Mouse (Mus musculus): ENCODE measurements around the gene Gm11492. TPM values are rescaled to one million over a fixed set of nuclear protein-coding genes. Genes with fewer than 3 reads are reported as not detected.

Gm11492 gene
- polyA plus RNA-seq, 1 experiment from 2014 or later, result not detected

DNA sequence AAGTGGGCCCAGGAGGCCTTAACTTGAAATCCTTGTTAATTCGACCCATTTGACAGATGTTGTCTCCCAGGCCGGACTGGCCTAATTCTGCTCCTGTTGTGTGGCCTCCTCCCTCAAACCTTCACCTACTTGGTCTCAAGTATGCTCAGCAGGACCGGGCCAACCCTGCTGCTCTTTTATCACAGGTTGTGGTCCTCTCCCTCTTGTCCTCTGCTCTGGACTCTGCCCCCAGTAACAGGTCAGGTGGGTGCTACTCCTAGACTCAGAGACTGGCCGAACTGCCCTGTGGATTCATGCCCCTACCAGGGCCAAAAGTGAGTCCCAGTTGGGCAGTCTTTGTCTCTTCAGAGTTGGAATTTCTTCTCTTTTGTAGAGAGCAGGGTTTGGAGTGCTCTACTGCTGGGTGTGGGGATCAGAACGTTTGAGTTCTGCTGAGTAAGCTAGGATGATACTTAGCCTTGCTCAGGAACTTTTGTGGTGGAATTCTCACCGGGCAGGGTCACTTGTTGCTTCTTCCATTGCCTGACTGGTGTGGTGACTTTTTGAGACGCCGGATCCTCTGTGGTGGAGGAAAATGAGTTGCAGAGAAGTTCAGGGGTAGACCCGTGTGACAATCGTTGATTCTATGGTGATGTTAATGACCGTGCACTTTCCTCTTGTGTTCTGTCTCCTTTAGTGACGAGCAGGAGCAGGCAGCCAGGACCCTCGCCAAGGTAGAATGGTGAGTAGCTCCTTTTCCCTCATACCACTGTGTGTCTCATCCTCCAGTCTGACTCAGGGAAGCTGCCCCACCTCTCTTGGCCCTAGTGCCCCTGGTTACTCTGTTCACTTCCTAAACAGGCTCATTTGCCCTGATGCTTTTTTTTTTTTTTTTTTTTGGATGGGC, 26.5 kb downstream of the Gm11492 start:
- no peaks in the 10 kb centered on the region for H3K9me3 ChIP-seq
- peaks cover 12% of the 10 kb centered on the region for H3K36me3 ChIP-seq (replicated peaks)
- H3K4me3 ChIP-seq (replicated peaks), result peak overlapping the region; percentile 66
- H3K27me3 ChIP-seq, result no peaks in the 10 kb centered on the region
- H3K9ac ChIP-seq, result peak overlapping the region; percentile 77
- peak overlapping the region; percentile 94 for H3K27ac ChIP-seq
- H3K4me1 ChIP-seq, result peaks cover 70% of the 10 kb centered on the region
- peak overlapping the region; percentile 66 for H3K4me2 ChIP-seq
- ATAC-seq (ENCODE audit: low FRiP score), result no peak
- 39% methylated on average over 13 of the region's 13 CpGs for WGBS

DNA sequence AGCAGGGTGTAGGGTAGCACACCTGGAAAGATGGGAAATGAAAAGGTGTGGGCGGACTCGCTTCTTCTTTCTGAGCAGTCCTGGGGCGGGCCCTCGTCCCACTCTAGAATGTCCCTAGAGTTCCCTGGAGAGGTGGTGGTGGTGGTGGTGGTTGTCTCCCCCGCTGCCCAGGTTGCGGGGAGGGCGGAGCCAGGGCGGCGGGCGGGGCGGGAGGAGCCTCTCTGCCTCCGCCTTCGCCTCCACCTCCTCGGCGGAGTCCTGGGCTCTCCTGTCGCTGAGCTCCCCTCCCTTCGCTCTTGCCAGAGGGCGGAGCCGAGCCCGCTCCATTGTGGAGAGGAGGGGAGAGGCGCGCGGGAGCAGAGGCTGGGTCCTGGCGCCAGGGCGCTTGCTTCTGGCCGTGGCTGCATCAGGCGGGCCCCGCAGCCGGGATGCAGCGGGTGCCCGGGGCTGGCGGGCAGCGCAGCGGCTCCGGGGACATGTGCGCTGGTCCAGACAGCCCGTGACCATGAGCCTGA, 28.9 kb downstream of the Gm11492 start:
- peaks cover 57% of the 10 kb centered on the region for H3K4me1 ChIP-seq
- H3K9ac ChIP-seq, result peak overlapping the region; percentile 97
- H3K27me3 ChIP-seq, result no peaks in the 10 kb centered on the region
- peak overlapping the region; percentile 81 for H3K4me3 ChIP-seq (replicated peaks)
- peak overlapping the region; percentile 91 for H3K27ac ChIP-seq
- WGBS, result under 1% methylated on average over 34 of the region's 37 CpGs
- peaks cover 36% of the 10 kb centered on the region for H3K36me3 ChIP-seq (replicated peaks)
- peak; percentile 66 for ATAC-seq (ENCODE audit: low FRiP score)
- no peaks in the 10 kb centered on the region for H3K9me3 ChIP-seq
- H3K4me2 ChIP-seq, result peak overlapping the region; percentile 84

DNA sequence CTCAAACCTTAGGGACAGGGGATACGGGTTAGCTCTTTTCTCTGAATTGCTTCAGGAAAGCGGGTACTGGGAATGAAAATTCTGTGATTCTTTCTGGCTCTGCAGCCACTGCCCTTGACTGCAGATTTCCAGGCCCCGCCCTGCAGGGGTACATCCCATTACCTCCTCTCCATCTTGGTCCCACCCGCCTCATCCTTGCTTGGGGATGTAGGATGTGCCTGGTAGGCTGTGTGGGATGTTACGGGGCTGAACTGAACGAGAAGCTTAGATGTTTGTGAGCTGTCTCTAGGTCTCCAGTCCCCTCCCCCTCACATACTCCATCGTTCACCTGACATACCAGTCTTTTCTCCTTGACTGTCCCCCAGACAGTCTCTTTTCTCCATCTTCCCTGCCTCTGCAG, 29.5 kb downstream of the Gm11492 start:
- H3K36me3 ChIP-seq (replicated peaks), result peaks cover 42% of the 10 kb centered on the region
- H3K4me3 ChIP-seq (replicated peaks), result peak overlapping the region; percentile 81
- H3K9me3 ChIP-seq, result no peaks in the 10 kb centered on the region
- ATAC-seq (ENCODE audit: low FRiP score), result no peak
- H3K4me2 ChIP-seq, result peak overlapping the region; percentile 84
- H3K27ac ChIP-seq, result peak overlapping the region; percentile 91
- no peaks in the 10 kb centered on the region for H3K27me3 ChIP-seq
- H3K4me1 ChIP-seq, result peaks cover 51% of the 10 kb centered on the region
- WGBS, result 5% methylated on average over 7 of the region's 7 CpGs
- H3K9ac ChIP-seq, result peak overlapping the region; percentile 97

DNA sequence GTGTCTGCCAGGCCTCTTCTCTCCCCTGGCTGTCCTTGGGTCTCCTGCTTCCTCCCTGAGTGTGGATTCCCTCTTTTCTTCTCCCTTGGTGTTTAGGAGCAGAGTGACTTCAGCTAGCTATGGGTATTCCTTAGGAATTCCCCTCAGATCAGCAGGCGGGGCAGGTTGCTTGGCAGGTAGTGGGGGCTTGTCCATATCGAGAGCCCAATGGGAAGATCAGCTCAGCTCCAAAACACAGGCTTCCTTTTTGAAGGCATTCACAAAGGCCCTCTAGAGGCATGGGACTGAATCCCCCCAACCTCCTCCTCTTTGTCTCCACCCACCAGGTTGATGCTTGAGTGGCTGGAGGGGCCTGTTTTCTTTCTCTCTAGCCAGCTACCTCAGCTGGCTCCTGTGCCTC, 30.0 kb downstream of the Gm11492 start:
- H3K27ac ChIP-seq, result peak overlapping the region; percentile 91
- ATAC-seq (ENCODE audit: low FRiP score), result no peak
- H3K4me1 ChIP-seq, result peaks cover 51% of the 10 kb centered on the region
- peak overlapping the region; percentile 81 for H3K4me3 ChIP-seq (replicated peaks)
- peaks cover 47% of the 10 kb centered on the region for H3K36me3 ChIP-seq (replicated peaks)
- peak overlapping the region; percentile 84 for H3K4me2 ChIP-seq
- 21% methylated on average over 2 of the region's 2 CpGs for WGBS
- H3K27me3 ChIP-seq, result no peaks in the 10 kb centered on the region
- no peaks in the 10 kb centered on the region for H3K9me3 ChIP-seq
- peak overlapping the region; percentile 97 for H3K9ac ChIP-seq

DNA sequence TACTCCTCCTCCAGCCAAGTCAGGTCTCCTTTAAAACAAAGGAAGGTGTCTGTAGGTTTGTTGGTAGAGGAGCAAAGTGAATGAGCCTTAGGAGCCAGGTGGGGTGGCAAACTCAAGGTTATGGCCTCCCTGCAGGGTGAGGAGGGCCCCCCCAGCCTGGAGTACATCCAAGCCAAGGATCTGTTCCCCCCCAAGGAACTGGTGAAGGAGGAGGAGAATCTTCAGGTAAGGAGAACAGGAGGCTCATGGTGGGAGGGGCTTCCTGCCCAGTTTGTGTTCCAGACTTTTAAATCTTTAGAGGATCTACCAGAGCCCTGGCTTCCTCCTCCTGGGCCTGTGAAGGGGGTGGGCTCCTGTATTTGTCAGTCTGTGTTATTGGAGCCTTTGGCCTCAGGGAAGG, 30.6 kb downstream of the Gm11492 start:
- H3K9me3 ChIP-seq, result no peaks in the 10 kb centered on the region
- H3K27me3 ChIP-seq, result no peaks in the 10 kb centered on the region
- ATAC-seq (ENCODE audit: low FRiP score), result no peak
- H3K4me3 ChIP-seq (replicated peaks), result peak overlapping the region; percentile 81
- H3K9ac ChIP-seq, result peak overlapping the region; percentile 97
- peak overlapping the region; percentile 91 for H3K27ac ChIP-seq
- H3K4me2 ChIP-seq, result peak overlapping the region; percentile 84
- peaks cover 53% of the 10 kb centered on the region for H3K36me3 ChIP-seq (replicated peaks)
- peaks cover 51% of the 10 kb centered on the region for H3K4me1 ChIP-seq

DNA sequence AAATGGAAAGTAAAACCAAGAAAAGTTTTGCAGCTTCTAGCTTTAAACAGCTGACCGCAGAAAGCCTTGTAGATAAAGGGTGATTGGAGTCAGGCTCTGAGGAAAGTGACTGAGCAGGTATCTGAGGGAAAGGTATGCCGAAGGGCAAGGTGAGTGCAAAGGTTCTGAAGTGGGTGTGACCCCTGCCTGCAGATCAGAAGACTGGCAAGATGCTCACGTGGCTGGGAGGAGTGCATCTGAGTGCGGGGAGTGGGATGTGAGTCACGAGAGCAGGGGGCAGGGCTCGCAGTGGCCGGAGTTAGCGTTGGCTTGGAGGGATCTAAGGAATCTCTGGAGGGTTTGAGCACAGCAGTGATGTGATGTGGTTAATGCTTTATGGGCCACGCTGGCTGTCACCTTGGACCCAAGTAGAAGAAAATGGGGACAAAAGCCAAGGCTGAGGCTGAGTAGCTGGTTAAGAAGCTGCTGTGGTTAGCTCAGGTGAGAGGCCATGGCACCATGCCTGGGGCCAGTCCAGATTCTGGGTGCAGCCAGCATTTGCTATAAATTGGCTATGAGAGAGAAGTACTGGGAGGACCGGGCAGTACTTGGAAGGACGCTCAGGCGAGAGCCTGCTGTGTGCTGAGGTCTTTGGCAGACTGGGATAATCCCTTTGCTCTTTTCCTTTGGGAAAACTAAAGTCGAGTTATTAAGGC, 33.1 kb downstream of the Gm11492 start:
- 90% methylated on average over 13 of the region's 13 CpGs for WGBS
- no peak overlapping the region for H3K27ac ChIP-seq
- peaks cover 78% of the 10 kb centered on the region for H3K36me3 ChIP-seq (replicated peaks)
- H3K27me3 ChIP-seq, result no peaks in the 10 kb centered on the region
- H3K9me3 ChIP-seq, result no peaks in the 10 kb centered on the region
- no peak overlapping the region for H3K4me2 ChIP-seq
- no peak overlapping the region for H3K9ac ChIP-seq
- H3K4me1 ChIP-seq, result peaks cover 30% of the 10 kb centered on the region
- H3K4me3 ChIP-seq (replicated peaks), result no peak overlapping the region
- no peak for ATAC-seq (ENCODE audit: low FRiP score)

DNA sequence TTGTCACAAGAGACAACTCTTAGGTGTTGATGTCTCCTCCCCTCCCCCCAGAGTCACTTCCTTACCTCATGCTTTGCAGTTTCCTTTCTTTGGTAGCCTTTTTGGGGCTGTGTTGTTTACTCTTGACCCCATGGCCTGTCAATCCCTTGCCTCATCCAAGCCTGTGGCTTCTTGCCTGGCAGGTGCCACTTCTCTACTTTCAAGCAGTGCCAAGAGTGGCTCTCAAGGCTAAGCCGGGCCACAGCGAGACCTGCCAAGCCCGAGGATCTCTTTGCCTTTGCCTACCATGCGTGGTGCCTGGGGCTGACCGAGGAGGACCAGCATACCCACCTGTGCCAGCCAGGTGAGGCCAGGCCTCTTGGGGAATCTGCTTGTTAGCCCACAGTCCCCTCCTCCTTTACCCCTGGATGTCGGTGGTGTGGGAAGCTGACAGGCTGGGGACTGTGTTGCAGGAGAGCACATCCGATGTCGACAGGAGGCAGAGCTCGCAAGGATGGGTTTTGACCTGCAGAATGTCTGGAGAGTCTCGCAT, 33.9 kb downstream of the Gm11492 start:
- H3K36me3 ChIP-seq (replicated peaks), result peaks cover 86% of the 10 kb centered on the region
- no peak overlapping the region for H3K27ac ChIP-seq
- ATAC-seq (ENCODE audit: low FRiP score), result no peak
- H3K9ac ChIP-seq, result no peak overlapping the region
- WGBS, result 93% methylated on average over 10 of the region's 10 CpGs
- H3K4me2 ChIP-seq, result no peak overlapping the region
- H3K4me3 ChIP-seq (replicated peaks), result no peak overlapping the region
- H3K4me1 ChIP-seq, result peaks cover 22% of the 10 kb centered on the region
- no peaks in the 10 kb centered on the region for H3K9me3 ChIP-seq
- no peaks in the 10 kb centered on the region for H3K27me3 ChIP-seq

DNA sequence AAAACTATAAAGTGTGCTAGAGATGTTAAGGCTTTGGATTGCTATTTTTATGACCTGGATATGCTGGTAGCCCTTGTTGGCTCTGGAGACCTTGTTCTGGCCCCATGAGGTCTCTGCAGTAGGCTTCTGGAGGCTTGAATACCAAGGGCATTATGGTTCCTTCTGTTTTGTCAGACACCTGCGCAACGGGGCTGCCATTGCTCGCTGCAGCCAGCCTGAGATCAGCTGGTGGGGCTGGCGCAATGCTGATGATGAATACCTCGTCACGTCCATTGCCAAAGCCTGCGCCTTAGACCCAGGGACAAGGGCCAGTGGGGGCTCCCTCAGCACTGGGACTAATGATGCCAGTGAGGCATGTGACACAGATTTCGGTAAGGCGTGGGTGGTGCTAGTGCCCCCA, 35.8 kb downstream of the Gm11492 start:
- 95% methylated on average over 9 of the region's 9 CpGs for WGBS

DNA sequence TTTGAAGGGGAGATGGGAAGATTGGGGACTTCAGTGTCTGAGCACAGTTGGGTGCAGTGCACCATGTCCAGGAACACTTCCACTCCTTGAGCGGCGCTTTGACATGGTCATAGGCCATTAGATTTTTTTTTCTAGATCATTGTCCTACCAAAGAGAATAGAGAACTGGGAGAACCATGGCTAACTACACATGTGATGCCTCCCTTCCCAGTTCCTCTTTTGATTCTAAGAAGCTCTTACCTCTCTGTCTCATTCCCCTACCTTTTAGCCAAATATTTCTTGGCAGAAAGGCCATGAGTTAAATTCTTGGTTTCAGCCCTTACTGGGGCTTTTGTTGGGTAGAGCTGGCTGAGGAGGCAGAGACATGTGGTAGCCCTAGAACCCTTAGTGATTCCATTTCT, 37.1 kb downstream of the Gm11492 start:
- H3K4me2 ChIP-seq, result no peak overlapping the region
- 96% methylated on average over 2 of the region's 2 CpGs for whole genome bisulfite sequencing
- H3K9me3 ChIP-seq, result no peaks in the 10 kb centered on the region
- H3K27me3 ChIP-seq, result no peaks in the 10 kb centered on the region
- H3K36me3 ChIP-seq (replicated peaks), result peaks cover 100% of the 10 kb centered on the region
- H3K27ac ChIP-seq, result no peak overlapping the region
- no peak overlapping the region for H3K9ac ChIP-seq
- no peak overlapping the region for H3K4me3 ChIP-seq (replicated peaks)
- no peaks in the 10 kb centered on the region for H3K4me1 ChIP-seq
- no peak for ATAC-seq (ENCODE audit: low FRiP score)

More for the DNA sequence above, 35.8 kb downstream of the Gm11492 start:
- Histone ChIP-seq H3K9me3 (no peaks in the 10 kb centered on the region), H3K9ac (no peak overlapping the region), H3K4me2 (no peak overlapping the region), H3K27me3 (no peaks in the 10 kb centered on the region), H3K4me3 (replicated peaks) (no peak overlapping the region), H3K4me1 (peaks cover 6% of the 10 kb centered on the region), H3K36me3 (replicated peaks) (peaks cover 100% of the 10 kb centered on the region), H3K27ac (no peak overlapping the region)
- ATAC-seq (ENCODE audit: low FRiP score), result no peak

DNA sequence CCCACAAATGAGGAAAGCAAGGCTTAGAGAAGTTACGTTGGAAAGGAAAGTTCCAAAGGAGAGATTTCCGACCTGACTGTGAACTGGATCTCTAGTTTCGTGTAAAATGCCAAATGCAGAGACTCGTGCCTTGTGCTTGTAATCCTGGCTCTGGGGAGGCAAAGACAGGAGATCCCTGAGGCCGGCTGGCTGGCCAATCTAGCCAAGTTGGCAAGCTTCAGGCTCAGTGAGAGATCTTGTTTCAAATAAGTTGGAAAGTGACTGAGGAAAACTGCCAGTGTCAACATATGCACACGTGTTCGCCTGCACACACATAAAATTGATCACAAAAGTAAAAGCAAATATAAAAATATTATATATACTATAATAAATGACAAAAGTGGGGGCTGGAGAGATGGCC, 42.8 kb downstream of the Gm11492 start:
- 89% methylated on average over 7 of the region's 7 CpGs for WGBS
- H3K36me3 ChIP-seq (replicated peaks), result peaks cover 97% of the 10 kb centered on the region

DNA sequence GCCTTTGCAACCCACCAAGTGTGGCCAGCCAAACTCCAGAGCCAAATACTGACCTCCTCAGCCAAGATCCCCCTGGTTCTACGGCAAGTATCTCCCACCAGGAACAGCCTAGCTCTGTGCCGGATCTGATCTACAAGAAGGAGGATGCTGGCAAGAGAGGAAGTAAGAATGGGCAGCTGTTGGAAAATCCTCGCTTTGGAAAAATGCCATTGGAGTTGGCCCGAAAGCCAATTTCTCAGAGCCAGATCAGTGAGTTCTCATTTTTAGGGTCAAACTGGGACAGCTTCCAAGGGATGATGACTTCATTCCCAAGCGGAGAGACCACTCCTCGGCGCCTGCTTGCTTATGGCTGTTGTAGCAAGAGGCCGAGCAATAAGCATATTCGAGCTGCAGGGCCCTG, 45.1 kb downstream of the Gm11492 start:
- Histone ChIP-seq H3K27me3 (no peaks in the 10 kb centered on the region), H3K36me3 (replicated peaks) (peaks cover 97% of the 10 kb centered on the region), H3K4me3 (replicated peaks) (no peak overlapping the region), H3K4me1 (no peaks in the 10 kb centered on the region), H3K4me2 (no peak overlapping the region), H3K9ac (no peak overlapping the region), H3K9me3 (no peaks in the 10 kb centered on the region), H3K27ac (no peak overlapping the region)
- WGBS, result 93% methylated on average over 9 of the region's 9 CpGs
- no peak for ATAC-seq (ENCODE audit: low FRiP score)

More for the DNA sequence above, 42.8 kb downstream of the Gm11492 start:
- H3K27me3 ChIP-seq, result no peaks in the 10 kb centered on the region
- no peak overlapping the region for H3K27ac ChIP-seq
- ATAC-seq (ENCODE audit: low FRiP score), result no peak
- no peak overlapping the region for H3K4me3 ChIP-seq (replicated peaks)
- H3K9ac ChIP-seq, result no peak overlapping the region
- no peaks in the 10 kb centered on the region for H3K9me3 ChIP-seq
- H3K4me2 ChIP-seq, result no peak overlapping the region
- no peaks in the 10 kb centered on the region for H3K4me1 ChIP-seq

DNA sequence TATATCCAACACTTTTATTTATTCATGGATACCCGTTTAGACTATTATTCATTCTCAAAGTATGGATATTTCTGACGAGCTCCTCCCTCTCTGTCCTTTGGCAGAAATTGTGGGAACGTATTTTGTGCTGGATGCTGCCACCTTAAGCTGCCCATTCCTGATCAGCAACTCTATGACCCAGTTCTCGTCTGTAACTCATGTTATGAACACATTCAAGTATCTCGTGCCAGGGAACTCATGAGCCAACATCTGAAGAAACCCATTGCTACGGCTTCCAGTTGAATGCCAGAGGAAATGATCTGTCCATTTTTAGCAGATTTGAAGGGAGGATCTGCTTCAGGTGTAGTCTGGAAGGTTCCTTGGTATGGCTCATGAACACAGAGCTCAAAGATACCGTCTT, 47.5 kb downstream of the Gm11492 start:
- WGBS, result 89% methylated on average over 7 of the region's 7 CpGs
- Histone ChIP-seq H3K4me2 (no peak overlapping the region), H3K4me1 (no peaks in the 10 kb centered on the region), H3K4me3 (replicated peaks) (no peak overlapping the region), H3K27me3 (no peaks in the 10 kb centered on the region), H3K9me3 (peaks cover 6% of the 10 kb centered on the region), H3K27ac (no peak overlapping the region), H3K36me3 (replicated peaks) (peaks cover 96% of the 10 kb centered on the region), H3K9ac (no peak overlapping the region)
- no peak for ATAC-seq (ENCODE audit: low FRiP score)
